16 mouse cellular contexts compared by ENCODE assay signal in genomic region chr9:120398289-120398688, GRCm38 (mm10).
"Had no signal": no experiment of that assay in that cellular context is flagged by ENCODE, and none has a peak within 500 bp of the region (broad histone marks: within the 10 kb centered on the region; RNA-seq: fewer than 3 reads in every experiment).

No protein-coding gene starts in this region.

- H3K4me3 ChIP-seq: liver, embryonic 13.5 days; liver, embryonic 15.5 days; lung, embryonic 15.5 days; megakaryocyte, embryonic 14.5 days; midbrain, embryonic 13.5 days; midbrain, embryonic 15.5 days; neural tube, embryonic 12.5 days; stomach, embryonic 15.5 days had no signal

- H3K9ac ChIP-seq: liver, embryonic 13.5 days; liver, embryonic 15.5 days; liver, postnatal 0 days; lung, embryonic 15.5 days; midbrain, embryonic 13.5 days; midbrain, embryonic 15.5 days; neural tube, embryonic 12.5 days; stomach, embryonic 15.5 days had no signal

- H3K36me3 ChIP-seq: liver, embryonic 13.5 days; liver, embryonic 15.5 days; lung, embryonic 15.5 days; midbrain, embryonic 13.5 days; midbrain, embryonic 15.5 days; neural tube, embryonic 12.5 days; stomach, embryonic 15.5 days had no signal

- ATAC-seq: liver, postnatal 0 days; midbrain, embryonic 13.5 days; midbrain, embryonic 15.5 days had no signal

- H3K4me2 ChIP-seq: liver, embryonic 13.5 days; liver, embryonic 15.5 days; lung, embryonic 15.5 days; midbrain, embryonic 11.5 days; midbrain, embryonic 13.5 days; midbrain, embryonic 15.5 days; neural tube, embryonic 12.5 days; stomach, embryonic 15.5 days had no signal

- H3K4me1 ChIP-seq: liver, embryonic 13.5 days; liver, embryonic 15.5 days; lung, embryonic 15.5 days; neural tube, embryonic 12.5 days; stomach, embryonic 15.5 days had no signal

- DNase-seq: liver, embryonic 13.5 days; liver, postnatal 0 days; right cerebral cortex, postnatal 14 days; thymus, adult 2 months; thymus, postnatal 25 days; thymus, postnatal 4 days had no signal

- H3K9me3 ChIP-seq: liver, embryonic 13.5 days; liver, embryonic 15.5 days; lung, embryonic 15.5 days; midbrain, embryonic 13.5 days; midbrain, embryonic 15.5 days; neural tube, embryonic 12.5 days; stomach, embryonic 15.5 days had no signal

- H3K27ac ChIP-seq: liver, embryonic 13.5 days; liver, embryonic 15.5 days; lung, embryonic 15.5 days; macrophage; midbrain, embryonic 13.5 days; midbrain, embryonic 15.5 days; neural tube, embryonic 12.5 days; stomach, embryonic 15.5 days; stomach, postnatal 0 days had no signal

- H3K27me3 ChIP-seq: liver, embryonic 15.5 days; lung, embryonic 15.5 days; midbrain, embryonic 13.5 days; midbrain, embryonic 15.5 days; neural tube, embryonic 12.5 days; stomach, embryonic 15.5 days had no signal
